Mouse (Mus musculus) liver, embryonic 11.5 days (tissue): ENCODE results near the gene Lrrc49. TPM values are rescaled to one million over a fixed set of nuclear protein-coding genes. Genes with fewer than 3 reads are reported as not detected.
A peak's percentile ranks its signal among the peaks of the same experiment; 100 is the strongest.

ENCODE experiments used
- ATAC-seq: fragments of 200-750 bp; cut with Nextera tagmentation; replicated peaks from 2 replicates; pipeline ENCODE4 v1.8.0; 2017; ENCODE audit warnings: moderate number of reproducible peaks, mild to moderate bottlenecking, moderate TSS enrichment, moderate library complexity; ENCODE audit not compliant: low FRiP score
- DNase-seq: peaks from one replicate; pipeline ENCODE4 v3.0.0-alpha.2; 2017; ENCODE audit warnings: low spot score
- H3K27ac ChIP-seq: fragments of 300-500 bp; sonication (generic); 2 replicates; pipeline ENCODE4 v1.5.1; 2014; ENCODE audit warnings: mild to moderate bottlenecking, low read depth, low read length, control low read depth
- H3K27me3 ChIP-seq: fragments of 300-500 bp; sonication (generic); replicated peaks from 2 replicates; pipeline ENCODE4 v1.6.1; 2014; ENCODE audit warnings: low read length, mixed read lengths; ENCODE audit not compliant: control insufficient read depth, insufficient read depth
- H3K36me3 ChIP-seq: fragments of 300-500 bp; sonication (generic); 2 replicates; pipeline ENCODE4 v1.6.1; 2014; ENCODE audit warnings: mild to moderate bottlenecking, low read length, moderate library complexity, mixed read lengths; ENCODE audit not compliant: control insufficient read depth, insufficient read depth
- H3K4me1 ChIP-seq: fragments of 300-500 bp; sonication (generic); replicated peaks from 2 replicates; pipeline ENCODE4 v1.6.1; 2014; ENCODE audit warnings: low read length, mixed read lengths; ENCODE audit not compliant: control insufficient read depth, insufficient read depth
- H3K4me2 ChIP-seq: fragments of 300-500 bp; sonication (generic); 2 replicates; pipeline ENCODE4 v1.6.1; 2014; ENCODE audit warnings: mild to moderate bottlenecking, control low read depth, moderate library complexity
- H3K4me3 ChIP-seq: fragments of 300-500 bp; sonication (generic); 2 replicates; pipeline ENCODE4 v1.5.1; 2014; ENCODE audit warnings: low read depth, low read length, control low read depth
- H3K9ac ChIP-seq: fragments of 300-500 bp; sonication (generic); 2 replicates; pipeline ENCODE4 v1.6.1; 2014; ENCODE audit warnings: low read depth, low read length, control low read depth
- H3K9me3 ChIP-seq: fragments of 300-500 bp; sonication (generic); 2 replicates; pipeline ENCODE4 v1.6.1; 2016; ENCODE audit warnings: low read length, inconsistent platforms, mixed read lengths; ENCODE audit not compliant: control insufficient read depth
- WGBS: fragments of 180-500 bp; shearing (Covaris S2); extraction: QIAGEN DNeasy Blood & Tissue Kit; methylation state at CpG from one replicate; pipeline ENCODE4 v1.1.7; 2014; 5-methylcytosine and 5-hydroxymethylcytosine counted together
- polyA plus RNA-seq: library from polyadenylated mRNA; unstranded; fragments of >200 nt; fragmentation: Nextera tagmentation; extraction: Ambion mirVana; gene quantifications from 2 replicates; pipeline ENCODE4 v1.2.1, GENCODE M21; 2014

Lrrc49 gene
- polyA plus RNA-seq, 1 experiment from 2014 or later = 4.3 TPM

GRCm38 (mm10) chr9:60665535-60665934 lies 22.4 kb downstream of the Lrrc49 start:
- H3K4me3 ChIP-seq = no peak overlapping the region
- H3K27me3 ChIP-seq = no peaks in the 10 kb centered on the region
- H3K9me3 ChIP-seq = no peaks in the 10 kb centered on the region
- H3K4me2 ChIP-seq = no peak overlapping the region
- H3K36me3 ChIP-seq = no peaks in the 10 kb centered on the region
- no peak for DNase-seq
- WGBS = 92% methylated on average over 3 of the region's 3 CpGs
- H3K4me1 ChIP-seq = no peaks in the 10 kb centered on the region
- H3K27ac ChIP-seq = no peak overlapping the region
- no peak for ATAC-seq
- no peak overlapping the region for H3K9ac ChIP-seq

- DNase-seq (no peak), ATAC-seq (no peak)
- 81% methylated on average over 5 of the region's 5 CpGs for WGBS
- Histone ChIP-seq H3K4me2 (no peak overlapping the region), H3K27ac (no peak overlapping the region), H3K36me3 (no peaks in the 10 kb centered on the region), H3K9me3 (no peaks in the 10 kb centered on the region), H3K9ac (no peak overlapping the region), H3K4me1 (no peaks in the 10 kb centered on the region), H3K4me3 (no peak overlapping the region), H3K27me3 (no peaks in the 10 kb centered on the region)
Observed at GRCm38 (mm10) chr9:60664866-60665265, 23.1 kb downstream of the Lrrc49 start.

GRCm38 (mm10) chr9:60664385-60664784 lies 23.6 kb downstream of the Lrrc49 start:
- Histone ChIP-seq H3K4me3 (no peak overlapping the region), H3K27me3 (no peaks in the 10 kb centered on the region), H3K27ac (no peak overlapping the region), H3K9ac (no peak overlapping the region), H3K4me1 (no peaks in the 10 kb centered on the region), H3K4me2 (no peak overlapping the region), H3K9me3 (no peaks in the 10 kb centered on the region), H3K36me3 (no peaks in the 10 kb centered on the region)
- DNase-seq (no peak), ATAC-seq (no peak)
- 93% methylated on average over 12 of the region's 12 CpGs for WGBS

- no peak for DNase-seq
- 64% methylated on average over 2 of the region's 2 CpGs for WGBS
- H3K9me3 ChIP-seq = no peaks in the 10 kb centered on the region
Observed at GRCm38 (mm10) chr9:60662936-60663335, 25.0 kb downstream of the Lrrc49 start.

GRCm38 (mm10) chr9:60653582-60653981 lies 34.4 kb downstream of the Lrrc49 start:
- no peak overlapping the region for H3K27ac ChIP-seq
- ATAC-seq (no peak), DNase-seq (no peak)

More at GRCm38 (mm10) chr9:60662936-60663335, 25.0 kb downstream of the Lrrc49 start:
- H3K9ac ChIP-seq = no peak overlapping the region
- H3K4me2 ChIP-seq = no peak overlapping the region
- H3K27me3 ChIP-seq = no peaks in the 10 kb centered on the region
- H3K4me1 ChIP-seq = no peaks in the 10 kb centered on the region
- H3K27ac ChIP-seq = no peak overlapping the region
- H3K36me3 ChIP-seq = no peaks in the 10 kb centered on the region
- H3K4me3 ChIP-seq = no peak overlapping the region
- no peak for ATAC-seq

GRCm38 (mm10) chr9:60653137-60653536 lies 34.8 kb downstream of the Lrrc49 start:
- H3K4me1 ChIP-seq = no peaks in the 10 kb centered on the region
- WGBS = 67% methylated on average over 1 of the region's 1 CpGs
- H3K4me3 ChIP-seq = no peak overlapping the region
- H3K27me3 ChIP-seq = no peaks in the 10 kb centered on the region
- DNase-seq (no peak), ATAC-seq (0 out of 2 replicates have a peak, but pooled peaks have one; percentile 23)
- no peak overlapping the region for H3K9ac ChIP-seq
- no peak overlapping the region for H3K27ac ChIP-seq
- H3K36me3 ChIP-seq = no peaks in the 10 kb centered on the region
- no peaks in the 10 kb centered on the region for H3K9me3 ChIP-seq
- no peak overlapping the region for H3K4me2 ChIP-seq

More at GRCm38 (mm10) chr9:60653582-60653981, 34.4 kb downstream of the Lrrc49 start:
- H3K27me3 ChIP-seq = no peaks in the 10 kb centered on the region
- no peak overlapping the region for H3K4me3 ChIP-seq
- H3K36me3 ChIP-seq = no peaks in the 10 kb centered on the region
- no peaks in the 10 kb centered on the region for H3K4me1 ChIP-seq
- H3K9me3 ChIP-seq = no peaks in the 10 kb centered on the region
- no peak overlapping the region for H3K4me2 ChIP-seq
- no peak overlapping the region for H3K9ac ChIP-seq

GRCm38 (mm10) chr9:60650277-60650676 lies 37.7 kb downstream of the Lrrc49 start:
- no peaks in the 10 kb centered on the region for H3K36me3 ChIP-seq
- 81% methylated on average over 6 of the region's 6 CpGs for WGBS
- H3K27ac ChIP-seq = no peak overlapping the region
- H3K9me3 ChIP-seq = no peaks in the 10 kb centered on the region
- H3K4me1 ChIP-seq = no peaks in the 10 kb centered on the region
- no peak for DNase-seq
- H3K4me3 ChIP-seq = no peak overlapping the region
- no peak overlapping the region for H3K9ac ChIP-seq
- H3K4me2 ChIP-seq = no peak overlapping the region
- no peaks in the 10 kb centered on the region for H3K27me3 ChIP-seq
- ATAC-seq = no peak

- Histone ChIP-seq H3K36me3 (no peaks in the 10 kb centered on the region), H3K4me2 (no peak overlapping the region), H3K9ac (no peak overlapping the region), H3K4me3 (no peak overlapping the region), H3K9me3 (no peaks in the 10 kb centered on the region), H3K27ac (no peak overlapping the region), H3K27me3 (no peaks in the 10 kb centered on the region), H3K4me1 (no peaks in the 10 kb centered on the region)
- 68% methylated on average over 18 of the region's 18 CpGs for WGBS
- no peak for DNase-seq
- ATAC-seq = no peak
Observed at GRCm38 (mm10) chr9:60648981-60649975, 38.7 kb downstream of the Lrrc49 start.

GRCm38 (mm10) chr9:60633601-60634000 lies 54.4 kb downstream of the Lrrc49 start:
- no peak for ATAC-seq
- H3K4me1 ChIP-seq = no peaks in the 10 kb centered on the region
- H3K4me3 ChIP-seq = no peak overlapping the region
- H3K27ac ChIP-seq = no peak overlapping the region
- no peak overlapping the region for H3K4me2 ChIP-seq
- no peaks in the 10 kb centered on the region for H3K9me3 ChIP-seq
- no peaks in the 10 kb centered on the region for H3K27me3 ChIP-seq
- no peak overlapping the region for H3K9ac ChIP-seq
- WGBS = 81% methylated on average over 2 of the region's 2 CpGs
- no peak for DNase-seq
- H3K36me3 ChIP-seq = no peaks in the 10 kb centered on the region
